Mouse (Mus musculus) kidney, postnatal 10 days (tissue): ENCODE results near the gene Ces2h.
"Not testable (repeated sequence)": the region's sequence is repeated elsewhere in the genome, so short reads cannot be mapped to it uniquely, and the experiment has no call there.

ENCODE experiments used
- DNase-seq: peaks from one replicate; pipeline ENCODE4 v3.0.0; 2021; ENCODE audit warnings: mixed read lengths

The Ces2h gene

DNA sequence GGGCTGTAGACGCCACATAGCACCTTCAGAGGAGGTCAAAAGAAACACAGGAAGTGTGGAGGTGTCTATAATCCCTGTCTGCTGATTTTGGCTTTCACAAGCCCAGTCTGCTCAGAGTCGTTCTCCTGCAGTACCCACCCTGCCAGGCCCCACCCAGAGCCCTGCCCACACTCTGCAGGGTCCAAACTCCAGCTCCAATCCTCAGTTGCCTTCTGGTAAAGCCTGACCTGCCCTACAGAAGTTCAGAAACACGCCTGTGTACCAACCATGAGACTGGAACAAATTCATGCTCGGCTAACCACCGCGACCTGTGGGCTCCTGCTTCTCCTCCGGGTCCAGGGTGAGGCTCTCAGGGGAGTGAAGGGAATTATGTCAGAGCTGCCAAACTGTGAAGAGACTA is at the start of gene Ces2h:
Ces2h (plus strand) TSS at position 268 of the 400 bp plus-strand sequence.
- DNase-seq, result peak; percentile 64

DNA sequence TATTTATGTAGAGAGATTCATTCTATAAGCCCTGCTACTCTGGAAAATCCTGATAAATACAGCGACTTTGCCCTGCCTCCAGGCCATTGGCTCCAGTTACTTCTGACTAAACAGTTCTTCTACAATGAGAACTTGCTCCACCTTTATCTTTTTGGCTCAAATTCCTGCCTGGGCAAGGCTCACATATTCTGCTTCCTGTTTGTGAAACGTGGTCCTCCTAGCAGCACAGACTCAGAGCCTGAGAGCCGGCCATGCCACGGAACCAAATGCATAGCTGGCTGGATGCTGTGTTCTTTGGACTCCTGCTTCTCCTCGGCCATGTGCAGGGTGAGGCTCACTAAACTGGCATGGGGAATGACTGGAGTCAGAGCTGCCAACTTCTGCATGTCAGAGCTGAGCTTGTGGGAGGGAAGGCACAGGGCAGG is 39.1 kb upstream of the Ces2h start, which contains the start of gene Ces2g:
Ces2g (plus strand) TSS at position 182 of the 425 bp plus-strand sequence.
- DNase-seq, result peak; percentile 17

DNA sequence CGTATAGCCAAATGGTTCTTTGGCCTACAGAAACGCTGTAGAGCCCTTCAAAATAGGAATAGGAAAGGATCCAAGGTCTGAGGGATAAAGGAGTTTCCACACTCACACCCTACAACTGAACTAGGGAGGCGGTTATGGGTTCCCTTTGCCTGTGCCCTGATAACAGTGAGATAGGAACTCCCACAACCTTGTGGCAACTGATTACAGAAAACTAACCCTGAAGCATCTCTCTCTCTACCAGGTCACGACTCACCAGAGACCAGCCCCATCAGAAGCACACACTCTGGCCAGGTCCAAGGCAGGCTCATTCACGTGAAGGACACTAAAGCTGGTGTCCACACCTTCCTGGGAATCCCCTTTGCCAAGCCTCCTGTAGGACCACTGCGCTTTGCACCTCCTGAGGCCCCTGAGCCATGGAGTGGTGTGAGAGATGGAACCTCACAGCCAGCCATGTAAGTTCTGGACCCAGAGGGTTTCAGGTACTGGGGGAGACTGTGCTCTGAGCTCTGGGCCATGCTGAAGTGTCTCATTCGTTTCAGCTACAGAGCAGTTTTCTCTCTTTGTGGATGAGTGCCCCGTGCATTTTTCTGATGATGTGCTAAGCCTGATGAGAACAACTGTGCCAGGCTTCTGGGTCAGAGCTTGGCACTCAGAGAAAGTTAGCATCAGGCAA is 38.3 kb upstream of the Ces2h start:
- no peak for DNase-seq

DNA sequence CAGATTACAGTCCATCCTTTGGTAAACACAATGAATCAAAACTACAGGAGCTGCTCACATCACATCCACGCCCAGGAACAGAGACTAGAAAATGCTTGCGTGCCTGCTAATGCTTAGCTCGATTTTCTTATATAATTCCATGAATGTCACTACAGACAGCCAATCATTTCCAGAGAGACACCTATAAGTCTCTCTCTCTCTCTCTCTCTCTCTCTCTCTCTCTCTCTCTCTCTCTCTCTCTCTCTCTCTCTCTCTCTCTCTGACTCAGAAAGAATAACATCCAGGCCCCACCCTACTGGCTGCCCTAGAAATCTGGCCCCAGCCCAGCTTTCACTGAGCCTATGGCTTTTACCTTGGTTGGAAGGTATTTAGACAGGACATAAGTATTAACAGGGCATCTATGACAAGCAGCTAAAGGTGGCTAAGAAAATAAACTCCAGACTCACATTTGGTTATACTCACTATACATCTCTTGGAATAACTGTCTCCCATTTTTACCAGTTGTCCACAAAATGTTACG is 37.2 kb upstream of the Ces2h start:
- DNase-seq, result no peak

DNA sequence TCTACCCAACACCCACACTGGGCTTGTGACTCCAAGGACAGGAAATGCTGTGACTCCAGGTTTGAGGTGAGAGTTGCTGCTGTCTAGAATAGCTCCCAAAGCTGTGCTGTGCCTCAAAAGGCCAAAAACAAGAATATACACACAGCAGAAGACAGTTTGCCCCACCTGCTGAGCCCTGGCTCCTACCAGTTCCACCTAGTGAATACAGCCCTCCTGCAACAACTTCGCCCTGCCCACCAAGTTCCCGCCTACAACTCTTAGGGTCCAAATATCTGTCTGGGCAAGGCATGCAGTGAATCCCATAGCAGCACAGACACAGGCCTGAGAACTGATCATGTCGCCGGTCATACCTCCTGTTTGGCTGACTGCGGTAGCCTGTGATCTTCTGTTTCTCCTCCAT is 16.5 kb upstream of the Ces2h start:
- DNase-seq, result no peak

DNA sequence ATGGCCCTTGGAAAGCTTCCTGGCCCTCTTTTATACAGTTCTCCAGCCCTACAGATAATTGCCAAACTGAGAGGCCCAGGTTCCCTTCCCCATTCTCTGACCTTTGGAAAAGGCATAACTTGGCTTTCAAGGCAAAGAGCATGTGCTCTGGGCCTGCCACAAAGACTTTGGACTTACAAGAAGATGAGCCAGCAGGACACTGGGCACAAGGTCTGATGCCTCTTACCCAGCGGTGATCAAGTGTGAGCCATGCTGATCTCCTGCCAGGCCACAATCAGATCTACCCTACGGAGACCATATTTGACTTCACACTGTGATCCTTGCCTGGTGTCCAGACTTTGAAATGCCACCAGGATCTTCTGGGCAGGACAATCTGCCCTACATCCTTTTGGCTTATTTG is 15.7 kb upstream of the Ces2h start:
- DNase-seq, result peak; percentile 49

DNA sequence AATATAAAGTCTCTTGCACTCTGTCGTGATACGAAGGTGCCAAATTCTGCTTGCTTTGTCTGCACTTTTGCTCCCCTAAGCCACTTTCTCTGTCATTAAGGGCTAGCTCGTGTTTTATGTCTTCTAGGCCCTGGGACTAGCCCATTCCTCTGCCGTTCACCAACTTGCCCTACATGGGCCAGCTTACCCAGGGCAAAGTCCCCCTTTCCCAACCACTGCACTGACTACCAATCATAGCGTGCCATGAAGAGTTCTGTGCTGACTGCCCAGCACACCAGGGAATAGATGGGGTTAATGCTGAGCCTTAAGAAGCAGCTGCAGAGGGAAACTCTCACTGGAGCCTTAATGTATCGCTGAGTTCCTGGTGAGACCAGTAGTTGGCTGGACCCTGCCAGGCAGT is 2.5 kb upstream of the Ces2h start:
- DNase-seq, result no peak

DNA sequence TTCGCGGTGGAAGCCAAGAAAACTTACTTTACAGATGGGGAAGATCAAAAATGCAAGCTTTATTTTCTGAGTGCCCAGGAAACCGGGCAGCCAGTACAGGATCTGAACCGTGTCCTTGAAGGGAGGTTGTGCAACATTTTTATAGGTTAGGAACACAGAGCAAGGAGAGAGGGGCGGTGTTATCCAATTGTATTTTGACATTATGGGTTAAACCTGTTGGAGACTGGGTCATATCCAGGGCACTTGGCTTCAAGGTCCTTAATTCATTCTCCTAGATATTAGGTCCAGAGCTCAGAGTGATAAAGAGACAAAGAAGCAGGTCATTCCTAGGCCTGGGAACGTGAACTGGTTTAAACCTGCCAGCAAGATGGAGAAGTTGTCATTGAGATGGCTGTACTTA is 1.5 kb upstream of the Ces2h start:
- DNase-seq, result no peak

DNA sequence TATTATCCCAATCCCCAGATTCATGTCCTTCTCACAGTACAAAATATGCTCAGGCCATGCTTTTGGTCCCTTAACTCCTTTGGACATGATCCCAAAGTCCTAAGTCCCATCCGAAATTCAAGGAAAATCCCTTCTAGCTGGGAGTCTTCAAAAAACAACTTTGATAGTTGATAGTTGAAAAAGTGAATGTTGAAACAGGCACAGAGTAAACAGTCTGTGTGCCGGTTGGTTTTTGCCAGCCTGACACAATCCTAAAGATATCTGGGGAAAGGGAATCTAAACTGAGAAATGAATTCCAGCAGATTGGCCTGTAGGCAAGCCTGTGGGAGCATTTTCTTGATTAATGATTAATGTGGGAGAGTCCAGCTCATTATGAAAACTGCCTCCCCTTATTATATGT is 9.3 kb downstream of the Ces2h start:
- DNase-seq, result peak; percentile 9

DNA sequence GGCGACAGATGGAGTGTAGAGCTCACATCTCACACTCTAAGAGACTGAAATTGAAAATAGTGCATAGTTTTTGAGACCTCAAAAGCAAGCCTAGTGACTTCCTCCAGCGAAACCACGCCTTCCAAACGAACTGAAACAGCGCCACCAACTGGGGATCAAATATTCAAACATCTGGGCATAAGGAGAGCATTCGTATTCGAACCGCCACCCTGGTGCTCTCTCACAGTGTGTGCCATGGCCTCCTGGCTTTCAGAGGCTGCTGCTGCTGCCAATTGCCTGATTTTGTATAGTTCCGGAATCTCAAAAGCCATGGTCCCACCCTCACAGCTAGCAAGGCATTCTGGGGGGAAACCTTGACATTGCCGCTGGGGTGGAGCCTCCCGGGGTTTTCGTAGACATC is 10.5 kb downstream of the Ces2h start:
- peak; percentile 17 for DNase-seq

DNA sequence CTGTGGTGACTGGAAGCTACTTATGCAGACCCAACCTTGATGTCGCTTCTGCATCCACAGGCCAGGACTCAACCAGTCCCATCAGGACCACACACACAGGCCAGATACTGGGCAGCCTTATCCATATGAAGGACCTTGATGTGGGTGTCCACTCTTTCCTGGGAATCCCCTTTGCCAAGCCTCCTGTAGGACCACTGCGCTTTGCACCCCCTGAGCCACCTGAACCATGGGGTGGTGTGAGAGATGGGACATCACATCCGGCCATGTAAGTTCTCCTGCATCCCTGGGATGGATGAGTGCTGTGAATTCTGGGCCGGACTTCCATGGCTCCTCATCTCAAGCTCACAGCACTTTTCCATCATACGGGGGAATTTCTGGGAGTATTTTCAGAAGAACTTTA is 13.7 kb downstream of the Ces2h start:
- no peak for DNase-seq

DNA sequence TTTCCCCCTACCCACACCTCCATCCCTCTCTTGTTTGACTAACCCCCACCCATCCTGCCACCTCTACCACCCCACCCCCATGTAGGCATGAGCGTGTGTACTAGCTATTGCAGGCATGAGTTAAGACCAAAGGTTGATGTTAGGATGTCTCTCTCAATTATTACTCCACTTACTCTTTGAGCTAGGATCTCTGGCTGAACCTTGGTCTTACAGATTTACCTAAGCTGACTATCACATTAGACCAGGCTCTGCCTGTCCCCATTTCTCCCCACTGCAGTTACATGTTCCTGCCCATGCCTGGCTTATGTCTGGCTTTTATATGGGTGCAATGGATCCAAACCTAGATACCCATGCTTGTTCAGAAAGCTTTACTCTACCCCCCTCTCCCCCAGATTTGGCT is 21.3 kb downstream of the Ces2h start:
- DNase-seq, result no peak

DNA sequence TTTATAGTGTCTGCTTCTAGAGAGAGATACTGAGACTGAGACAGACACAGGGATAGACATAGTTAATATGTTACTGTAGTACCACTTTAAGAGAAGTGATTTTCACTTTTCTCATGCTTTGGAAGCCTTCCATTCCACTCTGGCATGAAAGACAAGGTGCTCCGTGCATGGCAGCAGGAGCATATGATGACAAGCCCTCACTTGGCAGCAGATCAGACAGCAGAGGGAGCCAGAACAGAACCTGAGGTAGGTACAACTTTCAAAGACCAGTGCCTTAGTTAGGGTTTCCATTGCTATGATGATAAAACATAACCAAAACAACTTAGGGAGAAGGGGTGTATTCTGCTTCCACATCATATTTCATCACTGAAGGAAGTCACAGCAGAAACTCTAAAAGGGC is 22.4 kb downstream of the Ces2h start:
- peak; percentile 32 for DNase-seq

DNA sequence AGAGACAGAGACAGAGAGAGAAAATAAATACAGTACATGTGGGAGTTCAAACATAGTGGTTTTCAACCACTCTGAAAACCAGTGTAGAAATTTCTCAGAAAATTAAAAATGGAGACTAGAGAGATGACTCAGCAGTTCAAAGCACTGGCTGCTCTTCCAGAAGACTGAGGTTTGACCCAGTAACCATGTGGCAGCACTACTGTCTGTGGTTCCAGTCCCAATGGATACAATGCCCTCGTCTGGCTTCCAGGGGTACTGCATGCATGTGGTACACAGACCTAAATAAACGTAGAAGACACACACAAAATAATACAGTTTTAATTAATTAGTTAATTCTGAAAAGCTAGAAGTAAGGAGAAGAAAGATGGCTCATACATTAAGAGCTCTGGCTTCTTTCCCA is 24.4 kb downstream of the Ces2h start:
- peak; percentile 23 for DNase-seq

DNA sequence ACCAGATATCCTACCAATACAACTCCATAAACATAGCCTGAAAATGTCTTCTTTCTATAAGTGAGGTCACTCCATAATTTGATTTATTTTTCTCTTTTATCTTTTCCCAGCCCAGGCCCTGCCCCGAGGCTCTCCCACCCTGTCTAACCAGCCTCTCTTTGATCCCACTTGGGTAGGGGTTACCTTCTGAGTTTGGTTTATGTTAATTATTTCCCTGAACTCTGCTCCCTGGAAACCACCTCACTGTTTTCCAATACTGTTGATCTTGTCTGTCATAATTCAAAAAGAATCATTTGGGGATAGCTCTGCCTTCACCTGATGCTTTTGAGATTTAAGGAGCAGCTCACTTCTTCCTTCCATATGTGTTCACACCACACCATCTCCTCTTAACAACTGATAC is 42.9 kb downstream of the Ces2h start:
- no peak for DNase-seq

DNA sequence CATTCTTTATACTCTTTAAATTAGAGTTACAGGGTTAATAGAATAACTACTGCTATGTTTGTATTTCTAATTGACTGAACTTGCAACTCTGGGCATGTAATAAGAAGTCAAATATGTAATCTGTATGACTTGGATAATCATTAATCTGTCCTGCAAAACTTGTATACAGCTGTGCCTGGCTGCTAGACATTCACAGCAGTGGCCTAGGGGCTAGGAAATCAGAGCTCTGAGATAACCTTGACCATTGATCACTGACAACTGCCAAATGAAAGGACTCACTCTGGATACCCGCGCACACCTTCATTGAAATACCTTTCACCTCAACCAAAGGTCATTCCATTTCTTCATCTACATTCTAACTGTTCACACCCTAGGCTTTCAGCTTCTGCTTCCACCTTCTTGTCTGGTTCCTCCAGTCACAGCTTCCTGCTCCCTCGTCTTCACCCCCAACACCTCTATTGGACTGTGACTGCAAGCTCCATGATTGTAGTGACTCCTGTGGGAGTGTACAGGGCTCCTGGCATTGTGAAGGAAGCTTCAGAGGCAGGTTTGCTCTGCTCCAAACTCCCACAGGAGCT is 45.3 kb downstream of the Ces2h start:
- no peak for DNase-seq

DNA sequence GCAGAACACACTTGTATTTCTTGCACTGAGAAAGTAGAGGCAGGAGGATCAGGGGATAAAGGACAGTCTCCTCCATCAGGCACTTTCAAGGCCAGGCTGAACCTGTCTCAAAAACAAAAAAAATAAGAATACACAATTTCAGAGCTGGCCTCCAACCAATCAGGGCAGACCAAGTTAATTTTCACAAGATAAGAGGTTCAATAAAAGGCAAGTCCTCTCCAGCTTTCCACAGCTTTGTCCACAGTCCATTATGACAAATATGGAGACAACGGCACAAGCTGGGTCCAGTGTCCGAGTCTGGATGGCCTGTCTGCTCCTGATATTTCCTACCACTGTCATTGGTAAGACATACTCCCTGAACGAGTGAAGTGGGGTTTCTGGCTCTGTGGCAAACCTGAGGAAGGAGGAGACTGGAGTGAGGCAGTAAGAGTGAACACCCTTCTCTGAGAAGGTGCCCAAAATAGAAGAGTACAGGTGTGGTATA is 47.8 kb downstream of the Ces2h start, which contains the start of gene Ces3a:
Ces3a (plus strand) TSS at position 231 of the 484 bp plus-strand sequence.
- no peak for DNase-seq

DNA sequence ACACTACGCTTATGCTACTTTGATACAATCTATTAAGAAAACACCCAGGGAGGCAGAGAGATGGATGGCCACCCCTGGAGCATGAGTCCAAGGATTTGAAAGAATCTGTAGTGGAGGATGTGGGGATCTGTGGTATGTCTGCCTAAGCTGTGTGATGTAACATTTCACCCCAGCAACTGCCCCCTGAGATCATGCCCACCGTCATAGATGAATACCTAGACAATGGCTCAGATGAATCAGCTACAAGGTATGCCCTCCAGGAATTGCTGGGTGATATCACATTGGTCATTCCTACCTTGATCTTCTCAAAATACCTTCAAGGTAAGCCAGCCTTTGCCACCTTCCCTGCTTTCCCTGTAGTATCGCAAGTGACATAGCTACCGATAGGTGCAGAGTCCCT is 55.6 kb downstream of the Ces2h start:
- DNase-seq, result no peak

DNA sequence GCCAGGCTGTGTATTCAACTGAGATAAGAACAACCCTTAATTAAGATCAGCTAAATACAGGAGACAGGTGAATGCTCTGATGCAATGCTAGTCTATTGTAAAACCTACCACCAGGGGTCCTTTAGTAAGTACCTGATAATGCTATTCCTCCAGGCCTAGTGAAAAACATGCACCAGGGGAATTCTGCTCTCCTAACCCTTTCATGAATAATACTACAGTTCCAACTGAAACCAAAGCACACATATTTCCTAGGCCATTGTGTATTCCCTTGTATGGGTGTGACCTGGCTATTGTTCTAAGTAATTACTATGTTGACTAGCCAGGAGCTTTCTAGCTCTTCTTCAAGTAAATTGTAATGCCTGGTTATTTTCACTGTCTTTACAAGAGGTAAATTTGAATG is 59.4 kb downstream of the Ces2h start:
- DNase-seq, result no peak

DNA sequence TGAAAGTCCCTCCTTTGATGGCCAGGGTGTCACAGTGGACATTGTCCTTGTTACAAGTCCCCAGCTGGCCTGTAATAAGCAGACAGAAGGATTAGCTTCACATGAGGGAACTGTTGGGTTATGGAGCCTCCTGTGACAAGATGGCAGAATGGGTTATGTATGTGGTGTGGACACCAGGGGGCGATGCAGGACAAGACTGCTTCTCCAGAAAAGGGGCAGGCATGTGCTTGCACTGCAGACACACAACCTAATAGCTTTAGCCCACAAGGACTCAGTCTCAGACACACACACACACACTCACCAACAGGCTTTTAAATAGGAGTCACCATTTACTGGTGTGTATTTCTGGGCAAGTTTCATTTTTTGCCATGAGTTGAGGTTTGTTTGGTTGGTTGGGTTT is 66.1 kb downstream of the Ces2h start:
- DNase-seq, result peak; percentile 67

DNA sequence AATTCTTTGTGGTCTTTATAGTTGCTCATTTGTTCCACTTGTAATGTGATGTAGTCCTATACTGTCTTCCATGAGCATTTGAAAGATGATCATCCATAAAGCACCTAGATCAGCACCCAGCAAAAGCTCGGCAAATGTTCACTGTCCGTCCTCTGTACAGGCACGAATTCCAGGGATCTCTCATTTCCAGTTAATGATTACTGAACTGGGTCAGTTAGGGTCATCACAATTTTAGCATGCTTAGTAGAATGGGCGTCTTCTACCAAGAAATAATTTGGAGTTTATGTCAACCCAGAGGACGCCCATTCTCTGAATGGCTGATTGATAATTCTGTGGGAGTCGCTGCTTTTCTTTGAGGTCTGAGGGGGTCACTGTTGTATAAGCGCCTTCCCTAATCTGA is 67.3 kb downstream of the Ces2h start:
- DNase-seq, result not testable (repeated sequence)

DNA sequence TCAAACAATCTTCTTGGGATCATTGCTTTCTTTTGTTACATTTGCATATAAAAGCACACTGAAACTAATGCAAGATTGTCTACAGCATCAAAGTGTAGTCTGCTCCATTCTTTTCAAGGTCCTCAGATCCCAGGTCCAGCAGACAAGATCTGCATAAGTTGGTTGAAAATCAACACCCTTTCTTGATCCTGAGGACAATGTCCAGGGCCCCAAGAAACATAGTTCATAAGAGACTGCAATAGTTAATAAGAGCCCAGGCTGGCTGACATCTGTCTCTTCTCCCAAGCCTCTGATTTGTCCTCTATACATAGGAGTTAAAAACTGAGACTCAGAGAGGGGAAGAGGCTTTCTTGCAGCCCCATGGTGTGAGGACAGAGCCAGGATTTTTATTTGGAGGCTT is 68.3 kb downstream of the Ces2h start:
- no peak for DNase-seq
